Mouse (Mus musculus) hindbrain, embryonic 11.5 days (tissue): ENCODE measurements around the gene Atox1. TPM values are rescaled to one million over a fixed set of nuclear protein-coding genes. Genes with fewer than 3 reads are reported as not detected.
A peak's percentile ranks its signal among the peaks of the same experiment; 100 is the strongest.
"Not testable (repeated sequence)": the region's sequence is repeated elsewhere in the genome, so short reads cannot be mapped to it uniquely, and the experiment has no call there.

Experiments used
- ATAC-seq: fragments of 200-750 bp; cut with Nextera tagmentation; 2 replicates; pipeline ENCODE4 v1.8.0; 2017; ENCODE audit warnings: mild to moderate bottlenecking, moderate TSS enrichment, moderate library complexity; ENCODE audit not compliant: low FRiP score
- DNase-seq: peaks from one replicate; pipeline ENCODE4 v3.0.0-alpha.2; 2015; ENCODE audit warnings: low spot score
- H3K27ac ChIP-seq: fragments of 300-500 bp; sonication (generic); 2 replicates; pipeline ENCODE4 v1.5.1; 2014; ENCODE audit warnings: mild to moderate bottlenecking, low read depth, low read length
- H3K27me3 ChIP-seq: fragments of 300-500 bp; sonication (generic); 2 replicates; pipeline ENCODE4 v1.6.1; 2014; ENCODE audit warnings: mild to moderate bottlenecking, low read length, moderate library complexity, mixed read lengths; ENCODE audit not compliant: control insufficient read depth, insufficient read depth
- H3K36me3 ChIP-seq: fragments of 300-500 bp; sonication (generic); 2 replicates; pipeline ENCODE4 v1.6.1; 2014; ENCODE audit warnings: mild to moderate bottlenecking, low read length, moderate library complexity, mixed read lengths; ENCODE audit not compliant: control insufficient read depth, insufficient read depth
- H3K4me1 ChIP-seq: fragments of 300-500 bp; sonication (generic); replicated peaks from 2 replicates; pipeline ENCODE4 v1.6.1; 2014; ENCODE audit warnings: low read length, mixed read lengths; ENCODE audit not compliant: control insufficient read depth, insufficient read depth
- H3K4me2 ChIP-seq: fragments of 300-500 bp; sonication (generic); replicated peaks from 2 replicates; pipeline ENCODE4 v1.6.1; 2014; ENCODE audit warnings: mild to moderate bottlenecking, low read depth, low read length
- H3K4me3 ChIP-seq: fragments of 300-500 bp; sonication (generic); 2 replicates; pipeline ENCODE4 v1.5.1; 2014; ENCODE audit warnings: low read depth, low read length
- H3K9ac ChIP-seq: fragments of 300-500 bp; sonication (generic); 2 replicates; pipeline ENCODE4 v1.6.1; 2014; ENCODE audit warnings: low read depth, low read length
- H3K9me3 ChIP-seq: fragments of 300-500 bp; sonication (generic); 2 replicates; pipeline ENCODE4 v1.6.1; 2016; ENCODE audit warnings: low read length; ENCODE audit not compliant: control insufficient read depth
- WGBS: fragments of 180-500 bp; shearing (Covaris S2); extraction: QIAGEN DNeasy Blood & Tissue Kit; methylation state at CpG from one replicate; pipeline ENCODE4 v1.1.7; 2014; 5-methylcytosine and 5-hydroxymethylcytosine counted together
- polyA plus RNA-seq: library from polyadenylated mRNA; unstranded; fragments of >200 nt; fragmentation: Nextera tagmentation; extraction: Ambion mirVana; gene quantifications from 2 replicates; pipeline ENCODE4 v1.2.1, GENCODE M21; 2014

Gene Atox1
- polyA plus RNA-seq, 1 experiment from 2014 or later, result 262 TPM

DNA sequence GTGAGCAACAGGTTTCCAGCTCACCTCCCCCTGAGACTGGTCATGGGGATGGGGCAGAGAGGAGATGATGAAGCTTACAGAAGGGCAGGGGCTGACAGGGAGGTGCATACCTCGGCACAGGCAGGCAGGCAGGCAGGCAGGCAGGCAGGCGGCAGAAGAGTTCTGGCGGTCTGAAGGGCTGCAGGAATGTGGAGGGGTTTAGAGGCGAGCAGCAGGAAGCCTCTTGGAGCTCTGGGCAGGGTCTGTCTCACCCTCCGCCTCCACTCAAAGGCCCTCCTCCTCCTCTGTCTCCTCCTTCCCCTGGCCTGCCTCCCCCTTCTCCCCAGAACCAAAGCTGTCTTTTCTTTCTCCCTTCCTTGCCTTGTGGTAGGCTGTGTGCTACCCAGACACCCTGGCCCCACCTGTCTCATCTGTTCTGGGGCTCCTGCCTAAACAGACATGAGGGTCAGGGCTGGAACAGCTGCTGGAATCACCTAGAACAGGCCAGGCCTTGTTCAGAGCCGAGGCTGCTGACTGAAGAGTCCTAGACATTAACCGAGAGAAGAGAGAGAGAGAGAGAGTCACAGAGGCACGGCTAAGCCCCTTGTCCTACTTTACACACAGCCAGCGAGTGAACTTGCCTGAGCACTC is 41.2 kb downstream of the Atox1 start:
- WGBS, result 6% methylated on average over 7 of the region's 9 CpGs
- H3K4me3 ChIP-seq, result peak overlapping the region; percentile 43
- H3K4me1 ChIP-seq, result peaks cover 16% of the 10 kb centered on the region
- peak overlapping the region; percentile 56 for H3K4me2 ChIP-seq
- H3K9ac ChIP-seq, result peak overlapping the region; percentile 68
- ATAC-seq, result peak; percentile 45; the same call in 1 of the 2 replicates
- DNase-seq, result peak; percentile 57
- H3K36me3 ChIP-seq, result no peaks in the 10 kb centered on the region
- no peaks in the 10 kb centered on the region for H3K9me3 ChIP-seq
- no peaks in the 10 kb centered on the region for H3K27me3 ChIP-seq
- H3K27ac ChIP-seq, result peak overlapping the region; percentile 75

DNA sequence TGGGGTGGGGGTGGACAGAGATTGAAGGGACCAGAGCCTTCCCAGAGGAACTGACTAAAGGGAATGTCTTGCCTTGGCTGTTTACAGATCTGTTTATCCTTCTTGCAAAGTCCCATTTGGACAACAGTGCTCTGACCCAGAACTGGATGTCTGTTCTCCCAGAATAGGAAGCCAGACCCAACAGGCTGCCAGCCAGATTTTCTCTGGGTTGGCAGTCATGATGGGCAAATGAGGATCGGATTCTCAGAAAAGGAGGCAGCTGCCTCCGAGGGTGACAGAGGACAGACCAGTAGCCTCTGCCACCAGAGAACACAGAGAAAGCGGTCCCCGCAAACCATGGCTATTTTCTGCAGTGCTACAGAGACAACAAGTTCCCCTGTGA is 41.8 kb downstream of the Atox1 start:
- Histone ChIP-seq H3K27me3 (no peaks in the 10 kb centered on the region), H3K9me3 (no peaks in the 10 kb centered on the region), H3K36me3 (no peaks in the 10 kb centered on the region), H3K4me3 (peak overlapping the region; percentile 43), H3K9ac (peak overlapping the region; percentile 68), H3K4me1 (peaks cover 12% of the 10 kb centered on the region), H3K27ac (peak overlapping the region; percentile 75), H3K4me2 (peak overlapping the region; percentile 56)
- ATAC-seq (no peak), DNase-seq (no peak)
- WGBS, result 1% methylated on average over 4 of the region's 4 CpGs

DNA sequence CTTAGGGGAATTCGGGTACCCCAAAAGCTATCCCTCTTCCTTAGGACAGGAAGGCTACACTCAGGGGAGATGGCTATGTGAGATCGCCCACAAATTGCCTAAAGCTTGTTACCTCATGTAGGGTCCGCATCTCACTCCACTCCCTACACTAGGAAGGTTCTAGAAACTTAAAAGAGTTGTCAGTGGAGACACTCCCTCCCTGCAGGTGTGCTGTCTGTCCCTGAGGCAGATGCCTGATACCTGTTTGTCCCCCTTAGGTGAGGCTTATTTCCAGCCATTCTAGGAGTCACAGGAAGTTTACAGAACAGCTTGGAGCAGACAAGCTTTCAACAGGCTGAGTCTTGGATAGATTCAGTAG is 42.4 kb downstream of the Atox1 start:
- H3K27ac ChIP-seq, result peak overlapping the region; percentile 48; the same call in 1 of the 2 replicates
- H3K9me3 ChIP-seq, result no peaks in the 10 kb centered on the region
- DNase-seq (peak; percentile 37), ATAC-seq (no peak)
- H3K4me2 ChIP-seq, result peak overlapping the region; percentile 56
- peak overlapping the region; percentile 43 for H3K4me3 ChIP-seq
- H3K36me3 ChIP-seq, result no peaks in the 10 kb centered on the region
- 16% methylated on average over 3 of the region's 3 CpGs for WGBS
- H3K27me3 ChIP-seq, result no peaks in the 10 kb centered on the region
- peak overlapping the region; percentile 68 for H3K9ac ChIP-seq
- H3K4me1 ChIP-seq, result peaks cover 12% of the 10 kb centered on the region

DNA sequence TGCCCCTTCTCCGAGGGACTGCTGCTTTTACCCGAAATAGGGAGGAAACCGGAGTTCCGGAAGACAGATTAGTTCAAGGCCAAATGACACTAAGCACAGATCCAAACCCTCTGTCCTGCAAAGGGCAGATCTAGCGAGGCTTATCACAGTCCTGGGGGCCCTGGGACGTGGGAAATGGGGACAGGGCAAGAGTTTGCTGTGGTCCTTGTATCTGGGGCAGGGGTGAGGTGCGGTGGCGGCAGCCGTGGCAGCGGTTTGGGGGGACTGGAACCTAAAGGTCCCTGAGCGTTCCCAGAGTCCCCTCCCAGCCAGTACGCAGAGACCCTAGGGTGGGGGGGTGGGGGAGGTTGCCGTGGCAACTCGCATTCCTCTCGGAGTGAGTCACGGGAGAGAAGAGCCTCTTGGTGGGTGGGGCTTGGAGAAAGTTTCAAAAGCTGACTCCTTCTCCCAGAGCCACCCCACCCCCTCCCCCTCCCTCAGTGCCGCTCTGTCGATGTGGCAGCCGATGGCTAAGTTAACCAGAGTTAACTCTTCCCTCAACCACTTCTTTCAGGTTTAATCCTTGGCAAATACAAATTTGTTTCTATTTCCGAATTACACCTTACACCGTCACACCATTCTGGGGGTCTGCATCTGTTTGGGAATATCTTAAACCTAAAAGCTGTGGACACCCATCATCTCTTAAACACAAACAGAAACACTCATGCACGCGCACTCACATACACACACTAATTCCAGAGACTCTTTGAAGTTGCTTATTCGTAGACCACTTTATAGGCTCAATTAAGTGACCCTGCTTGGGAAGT is 42.9 kb downstream of the Atox1 start:
- Histone ChIP-seq H3K4me3 (peak overlapping the region; percentile 43), H3K4me2 (peak overlapping the region; percentile 56), H3K36me3 (no peaks in the 10 kb centered on the region), H3K27ac (peak overlapping the region; percentile 58; the same call in 1 of the 2 replicates), H3K9ac (peak overlapping the region; percentile 60), H3K9me3 (no peaks in the 10 kb centered on the region), H3K4me1 (peaks cover 12% of the 10 kb centered on the region), H3K27me3 (no peaks in the 10 kb centered on the region)
- ATAC-seq (peak; percentile 75), DNase-seq (peak; percentile 83)
- under 1% methylated on average over 24 of the region's 24 CpGs for WGBS

DNA sequence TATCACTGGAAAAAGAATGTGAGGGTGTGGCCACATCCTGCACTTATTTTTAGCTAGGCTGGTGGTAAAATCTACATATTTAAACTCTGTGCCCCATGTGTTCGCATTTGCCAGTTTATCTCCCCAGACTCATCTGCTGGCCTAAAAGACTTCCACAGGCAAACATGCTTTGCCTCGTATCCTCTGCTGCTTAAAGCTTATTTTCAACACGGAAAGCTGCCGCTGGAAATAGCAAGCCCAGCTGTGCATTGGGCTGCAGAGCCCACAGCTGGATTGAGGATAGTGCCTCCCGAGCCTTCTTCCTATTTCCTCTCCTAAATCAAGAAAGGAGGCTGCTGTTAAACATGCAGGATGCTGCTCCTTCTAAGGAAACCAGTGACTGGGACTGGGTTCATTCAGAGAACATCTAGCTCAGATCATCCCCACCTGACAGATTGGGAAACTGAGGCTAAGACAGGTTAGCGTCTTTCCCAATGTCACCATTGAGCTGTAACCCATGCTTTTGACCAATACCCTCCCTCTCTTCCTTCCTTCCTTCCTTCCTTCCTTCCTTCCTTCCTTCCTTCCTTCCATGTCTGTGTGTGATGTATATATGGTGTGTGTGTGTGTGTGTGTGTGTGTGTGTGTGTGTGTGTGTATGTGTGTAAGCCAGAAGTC is 44.3 kb downstream of the Atox1 start:
- 81% methylated on average over 6 of the region's 6 CpGs for WGBS
- H3K9me3 ChIP-seq, result no peaks in the 10 kb centered on the region
- H3K4me2 ChIP-seq, result no peak overlapping the region
- H3K4me3 ChIP-seq, result no peak overlapping the region
- H3K27ac ChIP-seq, result no peak overlapping the region
- H3K27me3 ChIP-seq, result no peaks in the 10 kb centered on the region
- H3K4me1 ChIP-seq, result peaks cover 12% of the 10 kb centered on the region
- H3K36me3 ChIP-seq, result no peaks in the 10 kb centered on the region
- H3K9ac ChIP-seq, result no peak overlapping the region
- DNase-seq (no peak), ATAC-seq (no peak)

DNA sequence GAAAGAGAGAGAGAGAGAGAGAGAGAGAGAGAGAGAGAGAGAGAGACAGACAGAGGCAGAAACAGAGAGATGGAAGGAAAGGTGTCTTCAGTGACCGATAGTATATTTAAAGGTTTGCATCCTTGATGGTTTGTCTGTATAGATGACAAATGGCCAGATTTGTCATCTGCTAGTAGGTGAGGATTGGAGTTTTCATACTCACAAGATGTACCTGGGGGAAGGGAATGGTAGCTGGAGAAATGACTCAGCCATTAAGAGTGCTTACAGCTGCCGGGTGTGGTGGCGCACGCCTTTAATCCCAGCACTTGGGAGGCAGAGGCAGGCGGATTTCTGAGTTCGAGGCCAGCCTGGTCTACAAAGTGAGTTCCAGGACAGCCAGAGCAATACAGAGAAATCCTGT is 45.3 kb downstream of the Atox1 start:
- not testable (repeated sequence) for H3K9me3 ChIP-seq, DNase-seq, H3K27me3 ChIP-seq, H3K4me3 ChIP-seq, H3K4me2 ChIP-seq, H3K27ac ChIP-seq, ATAC-seq, H3K9ac ChIP-seq, H3K36me3 ChIP-seq
- peaks cover 12% of the 10 kb centered on the region for H3K4me1 ChIP-seq
- 91% methylated on average over 6 of the region's 6 CpGs for WGBS

DNA sequence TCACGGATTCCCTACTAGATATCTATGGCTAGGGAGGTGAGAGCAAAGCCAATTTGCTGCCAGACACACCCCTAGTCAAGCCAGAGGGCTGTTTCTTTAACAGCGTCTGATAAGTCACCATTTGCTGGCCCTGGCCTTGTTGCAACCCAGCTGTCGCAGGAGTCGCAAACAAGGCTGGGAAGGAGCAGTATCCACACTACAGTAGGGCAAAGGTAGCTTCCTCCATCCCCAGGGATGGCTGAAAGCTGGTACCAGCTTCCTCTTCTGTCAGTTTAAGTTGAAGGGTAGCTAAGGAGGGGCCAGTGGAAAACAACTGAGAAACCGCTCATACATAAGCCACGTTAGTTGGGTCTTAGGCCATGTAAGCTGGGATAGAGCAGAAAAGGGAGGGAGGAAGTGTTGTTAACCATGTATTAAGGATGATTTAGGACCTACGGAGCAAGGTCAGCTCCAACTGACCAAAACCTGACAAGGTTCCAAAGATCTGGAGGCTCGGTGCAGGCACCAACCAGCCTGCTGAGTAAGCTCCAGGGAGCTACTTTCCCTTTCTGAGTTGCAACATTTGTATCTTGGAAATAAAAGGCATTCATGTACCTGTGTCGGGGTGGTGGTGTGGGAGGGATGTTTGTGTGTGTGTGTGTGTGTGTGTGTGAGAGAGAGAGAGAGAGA is 45.9 kb downstream of the Atox1 start:
- Histone ChIP-seq H3K9ac (no peak overlapping the region), H3K9me3 (no peaks in the 10 kb centered on the region), H3K27me3 (no peaks in the 10 kb centered on the region), H3K4me2 (no peak overlapping the region), H3K27ac (no peak overlapping the region), H3K4me3 (no peak overlapping the region), H3K36me3 (no peaks in the 10 kb centered on the region), H3K4me1 (peaks cover 12% of the 10 kb centered on the region)
- WGBS, result 74% methylated on average over 9 of the region's 9 CpGs
- ATAC-seq (no peak), DNase-seq (no peak)

DNA sequence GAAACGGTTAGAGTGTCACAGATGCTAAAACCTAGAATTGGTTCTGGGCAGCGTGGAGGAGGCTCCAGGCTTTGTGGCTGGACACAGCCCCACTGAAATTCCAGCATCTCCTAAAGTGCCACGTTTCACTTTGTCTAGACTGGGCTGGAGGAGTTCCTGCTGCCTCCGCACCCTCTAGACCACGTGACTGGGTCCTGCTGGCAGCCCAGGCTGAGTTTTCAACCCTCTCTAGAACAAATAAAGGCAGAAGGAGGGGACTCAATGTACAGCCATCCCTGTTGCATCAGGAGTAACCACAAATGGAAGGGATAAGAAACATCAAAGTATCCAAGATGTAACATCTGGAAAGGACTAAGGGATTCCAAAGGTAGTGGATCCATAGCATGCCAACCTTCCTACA is 46.7 kb downstream of the Atox1 start:
- WGBS, result 76% methylated on average over 5 of the region's 5 CpGs
- Histone ChIP-seq H3K4me2 (no peak overlapping the region), H3K36me3 (no peaks in the 10 kb centered on the region), H3K27ac (no peak overlapping the region), H3K9me3 (no peaks in the 10 kb centered on the region), H3K9ac (no peak overlapping the region), H3K27me3 (no peaks in the 10 kb centered on the region), H3K4me3 (no peak overlapping the region), H3K4me1 (peaks cover 7% of the 10 kb centered on the region)
- ATAC-seq, result no peak
- no peak for DNase-seq
